Mouse (Mus musculus): Measurements from ENCODE around the gene Galnt10. TPM values are rescaled to one million over a fixed set of nuclear protein-coding genes. Genes with fewer than 3 reads are reported as not detected.
A peak's percentile ranks its signal among the peaks of the same experiment; 100 is the strongest.

The Galnt10 gene
- polyA plus RNA-seq, 1 experiment from 2014 or later: 7.1 TPM

DNA sequence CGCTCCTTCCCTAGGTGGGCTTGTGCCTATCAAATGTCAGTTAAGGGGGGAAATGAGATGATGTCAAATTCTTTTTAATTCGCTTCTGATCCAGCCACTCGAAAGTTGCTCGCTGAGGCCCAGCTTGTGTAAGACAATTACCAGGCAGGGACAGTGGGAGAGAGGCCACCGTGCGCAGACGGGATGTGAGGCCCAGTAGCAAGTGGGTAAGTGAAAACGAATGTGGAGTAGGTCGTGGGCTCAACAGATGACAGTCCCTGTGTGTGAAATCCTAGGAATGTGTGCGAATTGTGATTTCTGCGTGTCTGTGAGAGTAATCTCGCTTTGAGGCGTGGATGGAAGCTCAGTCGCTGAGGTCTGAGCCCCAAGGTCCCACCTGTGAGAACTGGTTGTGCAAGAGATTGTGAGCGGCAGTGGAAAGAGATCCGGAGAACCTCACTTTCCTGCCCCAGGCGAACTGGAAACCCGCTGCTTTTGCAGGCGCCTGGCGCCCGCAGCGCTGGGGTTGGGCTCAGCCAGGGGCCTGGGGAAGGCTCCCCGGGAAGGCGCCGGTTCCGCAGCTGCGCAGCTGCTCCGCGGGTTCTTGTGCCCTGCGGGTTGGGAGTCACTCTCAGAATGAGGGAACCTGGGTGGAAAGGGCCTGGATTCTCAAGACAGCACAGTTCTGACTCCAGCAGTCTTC is 188.2 kb downstream of the Galnt10 start:
- Histone ChIP-seq H3K36me3 (ENCODE audit: control insufficient read depth, insufficient read depth, low read length) (no peaks in the 10 kb centered on the region), H3K9ac (ENCODE audit: low read depth, low read length) (peak overlapping the region; percentile 83), H3K27ac (ENCODE audit: low read depth, low read length) (peak overlapping the region; percentile 80), H3K4me1 (ENCODE audit: control insufficient read depth, insufficient read depth, low read length) (peaks cover 16% of the 10 kb centered on the region), H3K27me3 (ENCODE audit: control insufficient read depth, insufficient read depth, low read length) (peaks cover 86% of the 10 kb centered on the region), H3K4me3 (ENCODE audit: low read depth, low read length) (peak overlapping the region; percentile 39), H3K4me2 (peak overlapping the region; percentile 63), H3K9me3 (replicated peaks; ENCODE audit: control insufficient read depth, low read length) (no peaks in the 10 kb centered on the region)
- 4% methylated on average over 30 of the region's 30 CpGs for WGBS (ENCODE audit: insufficient replicate concordance)
- no peak for ATAC-seq (replicated peaks; ENCODE audit: insufficient number of reproducible peaks, low FRiP score, low TSS enrichment)

GRCm38 (mm10) chr11:57834031-57834430 is 188.8 kb downstream of the Galnt10 start:
- WGBS (ENCODE audit: insufficient replicate concordance): 24% methylated on average over 6 of the region's 6 CpGs

GRCm38 (mm10) chr11:57835331-57835730 is 190.1 kb downstream of the Galnt10 start:
- no peak for ATAC-seq (replicated peaks; ENCODE audit: insufficient number of reproducible peaks, low FRiP score, low TSS enrichment)
- H3K9me3 ChIP-seq (replicated peaks; ENCODE audit: control insufficient read depth, low read length): no peaks in the 10 kb centered on the region
- H3K27ac ChIP-seq (ENCODE audit: low read depth, low read length): no peak overlapping the region
- H3K27me3 ChIP-seq (ENCODE audit: control insufficient read depth, insufficient read depth, low read length): peaks cover 86% of the 10 kb centered on the region
- H3K4me2 ChIP-seq: peak overlapping the region; percentile 35
- H3K9ac ChIP-seq (ENCODE audit: low read depth, low read length): no peak overlapping the region
- 15% methylated on average over 2 of the region's 2 CpGs for WGBS (ENCODE audit: insufficient replicate concordance)
- H3K36me3 ChIP-seq (ENCODE audit: control insufficient read depth, insufficient read depth, low read length): no peaks in the 10 kb centered on the region
- H3K4me1 ChIP-seq (ENCODE audit: control insufficient read depth, insufficient read depth, low read length): peaks cover 14% of the 10 kb centered on the region
- H3K4me3 ChIP-seq (ENCODE audit: low read depth, low read length): no peak overlapping the region

More at GRCm38 (mm10) chr11:57834031-57834430, 188.8 kb downstream of the Galnt10 start:
- no peaks in the 10 kb centered on the region for H3K9me3 ChIP-seq (replicated peaks; ENCODE audit: control insufficient read depth, low read length)
- peak overlapping the region; percentile 63 for H3K4me2 ChIP-seq
- H3K27ac ChIP-seq (ENCODE audit: low read depth, low read length): peak overlapping the region; percentile 80
- peaks cover 14% of the 10 kb centered on the region for H3K4me1 ChIP-seq (ENCODE audit: control insufficient read depth, insufficient read depth, low read length)
- ATAC-seq (replicated peaks; ENCODE audit: insufficient number of reproducible peaks, low FRiP score, low TSS enrichment): no peak
- H3K36me3 ChIP-seq (ENCODE audit: control insufficient read depth, insufficient read depth, low read length): no peaks in the 10 kb centered on the region
- H3K27me3 ChIP-seq (ENCODE audit: control insufficient read depth, insufficient read depth, low read length): peaks cover 83% of the 10 kb centered on the region
- H3K9ac ChIP-seq (ENCODE audit: low read depth, low read length): peak overlapping the region; percentile 83; the same call in 1 of the 2 replicates
- H3K4me3 ChIP-seq (ENCODE audit: low read depth, low read length): peak overlapping the region; percentile 39

DNA sequence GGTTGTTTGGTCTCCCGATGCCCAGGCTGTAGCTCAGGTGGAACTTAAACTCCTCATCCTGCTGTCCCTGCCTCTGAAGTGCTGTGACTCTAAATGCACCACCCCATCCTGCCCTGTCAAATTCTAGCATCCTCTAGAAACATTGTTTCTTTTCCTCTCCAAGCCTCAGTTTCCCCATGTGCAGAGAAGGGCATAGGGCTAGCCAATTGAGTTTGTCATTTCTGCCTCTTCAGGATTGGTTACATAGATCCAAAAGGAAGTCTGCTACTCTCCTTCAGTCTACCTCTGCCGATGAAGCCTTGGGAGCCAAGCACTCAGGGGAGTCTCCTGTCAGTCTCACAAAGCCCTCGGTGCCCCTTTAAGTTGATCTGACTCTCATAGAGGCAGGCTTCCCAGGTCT is 190.7 kb downstream of the Galnt10 start:
- peak overlapping the region; percentile 41; the same call in 1 of the 2 replicates for H3K27ac ChIP-seq (ENCODE audit: low read depth, low read length)
- ATAC-seq (replicated peaks; ENCODE audit: insufficient number of reproducible peaks, low FRiP score, low TSS enrichment): no peak
- 17% methylated on average over 3 of the region's 3 CpGs for WGBS (ENCODE audit: insufficient replicate concordance)
- no peak overlapping the region for H3K4me3 ChIP-seq (ENCODE audit: low read depth, low read length)
- H3K27me3 ChIP-seq (ENCODE audit: control insufficient read depth, insufficient read depth, low read length): peaks cover 84% of the 10 kb centered on the region
- H3K4me2 ChIP-seq: peak overlapping the region; percentile 64; the same call in 1 of the 2 replicates
- no peaks in the 10 kb centered on the region for H3K9me3 ChIP-seq (replicated peaks; ENCODE audit: control insufficient read depth, low read length)
- peak overlapping the region; percentile 1; the same call in 1 of the 2 replicates for H3K9ac ChIP-seq (ENCODE audit: low read depth, low read length)
- peaks cover 14% of the 10 kb centered on the region for H3K4me1 ChIP-seq (ENCODE audit: control insufficient read depth, insufficient read depth, low read length)
- H3K36me3 ChIP-seq (ENCODE audit: control insufficient read depth, insufficient read depth, low read length): no peaks in the 10 kb centered on the region

DNA sequence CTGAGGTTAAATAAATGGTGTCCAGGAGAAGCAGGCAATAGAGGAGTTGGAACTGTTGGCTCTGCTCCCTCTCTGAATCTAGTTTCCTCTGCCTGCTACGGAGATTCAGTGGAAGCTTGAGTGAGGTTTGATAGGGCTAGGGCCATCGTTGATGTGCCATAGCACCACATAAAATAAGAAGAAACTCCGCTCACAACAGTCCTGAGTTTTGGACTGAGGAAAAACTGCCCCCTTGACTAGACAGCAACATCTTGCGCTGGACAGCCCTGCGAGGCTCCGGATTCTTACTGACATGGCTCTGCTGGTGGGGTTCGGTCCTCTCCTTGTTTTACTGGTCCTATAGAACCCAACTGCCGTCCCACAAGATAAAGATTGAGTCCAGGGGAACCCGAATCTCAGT is 191.2 kb downstream of the Galnt10 start:
- WGBS (ENCODE audit: insufficient replicate concordance): 13% methylated on average over 9 of the region's 9 CpGs
- no peak for ATAC-seq (replicated peaks; ENCODE audit: insufficient number of reproducible peaks, low FRiP score, low TSS enrichment)
- peak overlapping the region; percentile 41; the same call in 1 of the 2 replicates for H3K27ac ChIP-seq (ENCODE audit: low read depth, low read length)
- H3K4me3 ChIP-seq (ENCODE audit: low read depth, low read length): peak overlapping the region; percentile 30
- no peaks in the 10 kb centered on the region for H3K9me3 ChIP-seq (replicated peaks; ENCODE audit: control insufficient read depth, low read length)
- H3K9ac ChIP-seq (ENCODE audit: low read depth, low read length): peak overlapping the region; percentile 58
- peaks cover 82% of the 10 kb centered on the region for H3K27me3 ChIP-seq (ENCODE audit: control insufficient read depth, insufficient read depth, low read length)
- no peaks in the 10 kb centered on the region for H3K36me3 ChIP-seq (ENCODE audit: control insufficient read depth, insufficient read depth, low read length)
- peak overlapping the region; percentile 64 for H3K4me2 ChIP-seq
- H3K4me1 ChIP-seq (ENCODE audit: control insufficient read depth, insufficient read depth, low read length): peaks cover 14% of the 10 kb centered on the region

Other genes with a start within 250 kb of the Galnt10 start
- 49.4 and 50.4 TPM in 2 replicates for gene Fam114a2, start 126.8 kb upstream of the Galnt10 start, polyA plus RNA-seq (2014; fragmentation: Nextera tagmentation; extraction: Ambion mirVana)
- gene Mfap3, start 126.8 kb upstream of the Galnt10 start, polyA plus RNA-seq (2014; fragmentation: Nextera tagmentation; extraction: Ambion mirVana): 32.7 and 37.9 TPM in 2 replicates
- gene Sap30l, start 156.2 kb downstream of the Galnt10 start, polyA plus RNA-seq (2014; fragmentation: Nextera tagmentation; extraction: Ambion mirVana): 10.7 and 10.8 TPM in 2 replicates
- gene Hand1, start 187.4 kb downstream of the Galnt10 start, polyA plus RNA-seq (2014; fragmentation: Nextera tagmentation; extraction: Ambion mirVana): 58.1 and 61.9 TPM in 2 replicates